Mouse (Mus musculus) MEL (cell line): Measurements from ENCODE around the gene Rsad2. TPM values are rescaled to one million over a fixed set of nuclear protein-coding genes. Genes with fewer than 3 reads are reported as not detected.

Experiments used
- DNase-seq: peaks from one replicate; pipeline ENCODE4 v3.0.0; 2011; ENCODE audit warnings: low read depth, low spot score
- H3K27ac ChIP-seq: 2 replicates; pipeline ENCODE4 v1.5.1; 2012; ENCODE audit warnings: low read depth, mild to moderate bottlenecking, control low read depth, low read length, moderate library complexity; ENCODE audit not compliant: control insufficient read depth
- H3K27me3 ChIP-seq, 2 experiments: fragments of 150-350 bp in 1 of 2; sonication (generic) in 1 of 2; 2 replicates each; pipeline ENCODE4 v1.6.1; 2012; ENCODE audit warnings: low read length in 2 of 2, mild to moderate bottlenecking in 2 of 2, improper control_type of control experiment in 1 of 2, moderate library complexity in 1 of 2; ENCODE audit not compliant: insufficient read depth in 2 of 2, control insufficient read depth in 1 of 2
- H3K36me3 ChIP-seq, 2 experiments: 2 replicates each; pipeline ENCODE4 v1.6.1; 2012 to 2014; ENCODE audit warnings: low read length in 2 of 2, improper control_type of control experiment in 1 of 2, inconsistent platforms in 1 of 2, mild to moderate bottlenecking in 1 of 2; ENCODE audit not compliant: insufficient read depth in 2 of 2, control insufficient read depth in 1 of 2
- H3K4me1 ChIP-seq, 2 experiments: fragments of 150-350 bp in 1 of 2; sonication (generic) in 1 of 2; 2 replicates each; pipeline ENCODE4 v1.6.1; 2012; ENCODE audit warnings: low read length in 2 of 2, improper control_type of control experiment in 1 of 2, mild to moderate bottlenecking in 1 of 2; ENCODE audit not compliant: insufficient read depth in 2 of 2, control insufficient read depth in 1 of 2
- H3K4me3 ChIP-seq, 2 experiments: fragments of 150-350 bp in 1 of 2; sonication (generic) in 1 of 2; 2 replicates each; pipeline ENCODE4 v1.5.1; 2012; ENCODE audit warnings: low read depth in 2 of 2, low read length in 2 of 2, mild to moderate bottlenecking in 2 of 2, moderate library complexity in 2 of 2, control low read depth in 1 of 2, improper control_type of control experiment in 1 of 2; ENCODE audit not compliant: control insufficient read depth in 1 of 2, insufficient read depth in 1 of 2
- H3K79me2 ChIP-seq: 2 replicates; pipeline ENCODE4 v1.6.1; 2012; ENCODE audit warnings: mild to moderate bottlenecking, low read length, moderate library complexity; ENCODE audit not compliant: control insufficient read depth, poor library complexity, insufficient read depth
- H3K9ac ChIP-seq: 2 replicates; pipeline ENCODE4 v1.6.1; 2012; ENCODE audit warnings: low read depth, mild to moderate bottlenecking, control low read depth, low read length, moderate library complexity; ENCODE audit not compliant: control insufficient read depth, poor library complexity, severe bottlenecking
- H3K9me3 ChIP-seq: fragments of 150-350 bp; sonication (generic); replicated peaks from 2 replicates; pipeline ENCODE4 v1.6.1; 2012; ENCODE audit warnings: mild to moderate bottlenecking, low read length, improper control_type of control experiment, moderate library complexity; ENCODE audit not compliant: insufficient read depth
- BHLHE40 ChIP-seq: IDR thresholded peaks from 2 replicates; pipeline ENCODE4 v1.6.1; 2012; ENCODE audit warnings: low read depth, mild to moderate bottlenecking, inconsistent platforms, low read length, improper control_type of control experiment, borderline replicate concordance
- CHD1 ChIP-seq: IDR thresholded peaks from 2 replicates; pipeline ENCODE4 v1.6.1; 2012; ENCODE audit warnings: low read depth, mild to moderate bottlenecking, inconsistent platforms, low read length, improper control_type of control experiment
- CHD2 ChIP-seq: IDR thresholded peaks from 2 replicates; pipeline ENCODE4 v1.6.1; 2011; ENCODE audit warnings: low read length, improper control_type of control experiment
- CTCF ChIP-seq, 3 experiments: IDR thresholded peaks in 2 of 3; conservative IDR thresholded peaks in 1 of 3; 2 replicates each; pipeline ENCODE4 v1.5.1; 2011 to 2012; ENCODE audit warnings: low read length in 3 of 3, low read depth in 2 of 3, mild to moderate bottlenecking in 2 of 3, improper control_type of control experiment in 1 of 3, inconsistent platforms in 1 of 3, mixed read lengths in 1 of 3, moderate library complexity in 1 of 3; ENCODE audit not compliant: control insufficient read depth in 1 of 3, insufficient read depth in 1 of 3, poor library complexity in 1 of 3, severe bottlenecking in 1 of 3
- ELF1 ChIP-seq: IDR thresholded peaks from 2 replicates; pipeline ENCODE4 v1.6.1; 2014; ENCODE audit warnings: low read depth, mild to moderate bottlenecking, inconsistent platforms, low read length, improper control_type of control experiment, moderate library complexity
- ETS1 ChIP-seq: IDR thresholded peaks from 2 replicates; pipeline ENCODE4 v1.6.1; 2012; ENCODE audit warnings: low read depth, mild to moderate bottlenecking, inconsistent platforms, low read length, improper control_type of control experiment, moderate library complexity
- GABPA ChIP-seq: IDR thresholded peaks from 2 replicates; pipeline ENCODE4 v1.6.1; 2012; ENCODE audit warnings: low read depth, mild to moderate bottlenecking, inconsistent platforms, low read length, improper control_type of control experiment, moderate library complexity
- HCFC1 ChIP-seq: IDR thresholded peaks from 2 replicates; pipeline ENCODE4 v1.6.1; 2012; ENCODE audit warnings: low read depth, mild to moderate bottlenecking, inconsistent platforms, low read length, improper control_type of control experiment, moderate library complexity
- JUND ChIP-seq: IDR thresholded peaks from 2 replicates; pipeline ENCODE4 v1.6.1; 2011; ENCODE audit warnings: low read depth, mild to moderate bottlenecking, improper control_type of control experiment, low read length
- KAT2A ChIP-seq: conservative IDR thresholded peaks from 2 replicates; pipeline ENCODE4 v1.6.1; 2012; ENCODE audit warnings: low read depth, low read length, improper control_type of control experiment, inconsistent platforms
- MAFK ChIP-seq: IDR thresholded peaks from 2 replicates; pipeline ENCODE4 v1.6.1; 2011; ENCODE audit warnings: low read depth, mild to moderate bottlenecking, low read length, improper control_type of control experiment, borderline replicate concordance
- MAX ChIP-seq: IDR thresholded peaks from 2 replicates; pipeline ENCODE4 v1.6.1; 2011; ENCODE audit warnings: low read length, improper control_type of control experiment
- MAZ ChIP-seq: IDR thresholded peaks from 2 replicates; pipeline ENCODE4 v1.6.1; 2012; ENCODE audit warnings: low read depth, mild to moderate bottlenecking, inconsistent platforms, low read length, improper control_type of control experiment
- MEF2A ChIP-seq: IDR thresholded peaks from 2 replicates; pipeline ENCODE4 v1.6.1; 2014; ENCODE audit warnings: low read depth, mild to moderate bottlenecking, inconsistent platforms, low read length, improper control_type of control experiment; ENCODE audit not compliant: poor library complexity, insufficient replicate concordance, severe bottlenecking; ENCODE audit errors: extremely low read depth
- MXI1 ChIP-seq: IDR thresholded peaks from 2 replicates; pipeline ENCODE4 v1.6.1; 2011; ENCODE audit warnings: mild to moderate bottlenecking, low read depth, low read length, improper control_type of control experiment
- MYB ChIP-seq: IDR thresholded peaks from 2 replicates; pipeline ENCODE4 v1.6.1; 2011; ENCODE audit warnings: mild to moderate bottlenecking, low read depth, low read length, improper control_type of control experiment
- NELFE ChIP-seq: IDR thresholded peaks from 2 replicates; pipeline ENCODE4 v1.6.1; 2011; ENCODE audit warnings: low read depth, low read length, improper control_type of control experiment
- POLR2A ChIP-seq, 2 experiments: IDR thresholded peaks; 2 replicates each; pipeline ENCODE4 v1.6.1; 2011 to 2012; ENCODE audit warnings: low read length in 2 of 2, mild to moderate bottlenecking in 2 of 2, control low read depth in 1 of 2, improper control_type of control experiment in 1 of 2, low read depth in 1 of 2, moderate library complexity in 1 of 2; ENCODE audit not compliant: control insufficient read depth in 1 of 2, insufficient read depth in 1 of 2, poor library complexity in 1 of 2
- POLR2AphosphoS5 ChIP-seq: IDR thresholded peaks from 2 replicates; pipeline ENCODE4 v1.6.1; 2012; ENCODE audit warnings: low read depth, borderline replicate concordance, mild to moderate bottlenecking, inconsistent platforms, low read length, moderate library complexity, mixed read lengths
- RAD21 ChIP-seq: IDR thresholded peaks from 2 replicates; pipeline ENCODE4 v1.6.1; 2011; ENCODE audit warnings: mild to moderate bottlenecking, low read depth, low read length, improper control_type of control experiment
- RCOR1 ChIP-seq: IDR thresholded peaks from 2 replicates; pipeline ENCODE4 v1.6.1; 2012; ENCODE audit warnings: low read depth, mild to moderate bottlenecking, inconsistent platforms, low read length, improper control_type of control experiment
- SMC3 ChIP-seq: IDR thresholded peaks from 2 replicates; pipeline ENCODE4 v1.6.1; 2011; ENCODE audit warnings: low read depth, low read length, improper control_type of control experiment
- TAL1 ChIP-seq: IDR thresholded peaks from 2 replicates; pipeline ENCODE4 v1.6.1; 2012; ENCODE audit warnings: mild to moderate bottlenecking, inconsistent platforms, low read length, moderate library complexity, mixed read lengths
- TCF12 ChIP-seq: IDR thresholded peaks from 2 replicates; pipeline ENCODE4 v1.6.1; 2014; ENCODE audit warnings: low read depth, mild to moderate bottlenecking, inconsistent platforms, low read length, improper control_type of control experiment, moderate library complexity
- ZC3H11A ChIP-seq: IDR thresholded peaks from 2 replicates; pipeline ENCODE4 v1.6.1; 2012; ENCODE audit warnings: low read depth, mild to moderate bottlenecking, inconsistent platforms, low read length, improper control_type of control experiment
- ZKSCAN1 ChIP-seq: IDR thresholded peaks from 2 replicates; pipeline ENCODE4 v1.6.1; 2012; ENCODE audit warnings: low read depth, mild to moderate bottlenecking, inconsistent platforms, low read length, improper control_type of control experiment, moderate library complexity
- ZMIZ1 ChIP-seq: IDR thresholded peaks from 2 replicates; pipeline ENCODE4 v1.6.1; 2012; ENCODE audit warnings: low read depth, mild to moderate bottlenecking, inconsistent platforms, low read length, improper control_type of control experiment, moderate library complexity
- ZNF384 ChIP-seq: IDR thresholded peaks from 2 replicates; pipeline ENCODE4 v1.6.1; 2012; ENCODE audit warnings: low read depth, mild to moderate bottlenecking, inconsistent platforms, low read length, improper control_type of control experiment
- polyA plus RNA-seq, 2 experiments: library from polyadenylated mRNA; stranded (reverse) in 1 of 2; unstranded in 1 of 2; fragments of >175 nt in 1 of 2; fragments of >200 nt in 1 of 2; gene quantifications; 2 replicates each; pipeline versions ENCODE4 v1.2.1 to v1.2.4; 2012; ENCODE audit warnings: low replicate concordance in 2 of 2, low read depth in 1 of 2; ENCODE audit not compliant: insufficient read length in 2 of 2, insufficient read depth in 1 of 2, missing spikeins in 1 of 2
- total RNA-seq: library from RNA; depleted of rRNA; stranded (reverse); fragments of 300-350 nt; gene quantifications from 2 replicates; pipeline ENCODE4 v1.2.3, GENCODE M21; 2012

Gene Rsad2
- total and polyA plus RNA-seq, 3 experiments: 0.42 to 0.61 TPM; not detected in 1

- no peaks in the 10 kb centered on the region for H3K9me3 ChIP-seq
- DNase-seq: no peak
- TF ChIP-seq ELF1: no peak
- TF ChIP-seq CTCF (IDR thresholded peaks at IDR 0.05 in 2 of 3, conservative IDR thresholded peaks at IDR 0.05 in 1 of 3; ENCODE audit: control insufficient read depth in 1 of 3, insufficient read depth in 1 of 3, low read depth in 2 of 3, low read length in 3 of 3, poor library complexity in 1 of 3, severe bottlenecking in 1 of 3): no peak
- no peak for TF ChIP-seq POLR2AphosphoS5
- TF ChIP-seq MAX: no peak
- TF ChIP-seq MAFK: no peak
- TF ChIP-seq ZNF384: no peak
- TF ChIP-seq RAD21: no peak
- TF ChIP-seq SMC3: no peak
- no peak for TF ChIP-seq MXI1
- no peak for TF ChIP-seq ETS1
- no peak overlapping the region for H3K27ac ChIP-seq
- no peaks in the 10 kb centered on the region for H3K4me1 ChIP-seq
- H3K79me2 ChIP-seq: no peaks in the 10 kb centered on the region
- no peaks in the 10 kb centered on the region for H3K27me3 ChIP-seq
- no peak overlapping the region for H3K4me3 ChIP-seq
- H3K36me3 ChIP-seq: no peaks in the 10 kb centered on the region
- no peak overlapping the region for H3K9ac ChIP-seq
Measured at GRCm38 (mm10) chr12:26444511-26444910, 11.7 kb downstream of the Rsad2 start.

GRCm38 (mm10) chr12:26444054-26444453 lies 12.2 kb downstream of the Rsad2 start:
- TF ChIP-seq BHLHE40: no peak
- no peak for TF ChIP-seq MAFK
- TF ChIP-seq POLR2AphosphoS5: no peak
- peak; percentile 56 to 67 (median 61) for TF ChIP-seq CTCF (IDR thresholded peaks at IDR 0.05 in 2 of 3, conservative IDR thresholded peaks at IDR 0.05 in 1 of 3; ENCODE audit: control insufficient read depth in 1 of 3, insufficient read depth in 1 of 3, low read depth in 2 of 3, low read length in 3 of 3, poor library complexity in 1 of 3, severe bottlenecking in 1 of 3)
- no peak for TF ChIP-seq TAL1
- TF ChIP-seq MXI1: no peak
- no peak for TF ChIP-seq ZMIZ1
- TF ChIP-seq CHD1: no peak
- TF ChIP-seq HCFC1: no peak
- TF ChIP-seq CHD2: no peak
- peak; percentile 19 for TF ChIP-seq RAD21
- no peak for TF ChIP-seq NELFE
- no peak for TF ChIP-seq ELF1
- TF ChIP-seq RCOR1: no peak
- no peak for TF ChIP-seq KAT2A
- TF ChIP-seq TCF12: no peak
- no peak for TF ChIP-seq JUND
- no peak for TF ChIP-seq ZNF384
- TF ChIP-seq MAZ: no peak
- no peak for TF ChIP-seq ETS1
- no peak for TF ChIP-seq GABPA
- no peak for TF ChIP-seq ZC3H11A
- TF ChIP-seq ZKSCAN1: no peak
- no peak for TF ChIP-seq MEF2A
- peak; percentile 37 for TF ChIP-seq SMC3
- no peak for TF ChIP-seq MYB
- TF ChIP-seq POLR2A (IDR thresholded peaks at IDR 0.05; ENCODE audit: control insufficient read depth in 1 of 2, insufficient read depth in 1 of 2, low read depth in 1 of 2, low read length in 2 of 2, poor library complexity in 1 of 2): no peak
- TF ChIP-seq, all 39 proteins: peak for 3
- peak; percentile 46 for DNase-seq
- Histone ChIP-seq H3K4me1 (no peaks in the 10 kb centered on the region), H3K4me3 (no peak overlapping the region), H3K27me3 (no peaks in the 10 kb centered on the region), H3K9me3 (no peaks in the 10 kb centered on the region), H3K79me2 (no peaks in the 10 kb centered on the region), H3K9ac (no peak overlapping the region), H3K36me3 (no peaks in the 10 kb centered on the region), H3K27ac (no peak overlapping the region)
